Mouse (Mus musculus): Measurements from ENCODE around the gene Vwc2.

Gene Vwc2

GRCm38 (mm10) chr11:11242694-11243377 lies 128.8 kb downstream of the Vwc2 start:
- in situ Hi-C loops (cut with MboI, MseI) = no loop called here

- in situ Hi-C loops (cut with MboI, MseI) = no loop called here
Measured at GRCm38 (mm10) chr11:11257348-11257747, 143.3 kb downstream of the Vwc2 start.

- in situ Hi-C loops (cut with MboI, MseI) = no loop called here
Measured at GRCm38 (mm10) chr11:11280128-11280527, 166.1 kb downstream of the Vwc2 start.

GRCm38 (mm10) chr11:11283512-11283911 lies 169.5 kb downstream of the Vwc2 start:
- in situ Hi-C loops (cut with MboI, MseI) = no loop called here
